Mouse (Mus musculus) ES-Bruce4 (cell line): ENCODE results near the gene Olfr68.

Source experiments
- CTCF ChIP-seq: IDR thresholded peaks from one replicate; pipeline ENCODE4 v1.8.1; 2011; ENCODE audit warnings: low read depth, low read length
- EP300 ChIP-seq: IDR thresholded peaks from 2 replicates; pipeline ENCODE4 v1.6.1; 2011; ENCODE audit warnings: low read depth, low read length; ENCODE audit not compliant: insufficient read depth

- TF ChIP-seq CTCF (no peak), EP300 (no peak)
These were observed at the start of gene Olfr68 for GRCm38 (mm10) chr7:103779598-103779997.
